Mouse (Mus musculus) heart, postnatal 4 days (tissue): ENCODE measurements around the gene Pygm. TPM values are rescaled to one million over a fixed set of nuclear protein-coding genes. Genes with fewer than 3 reads are reported as not detected.

Source experiments
- DNase-seq: peaks from one replicate; pipeline ENCODE4 v3.0.0; 2021
- total RNA-seq, 2 experiments: library from RNA; stranded (reverse); gene quantifications; 2 replicates each; pipeline ENCODE4 v1.2.3; 2021

Gene Pygm
- total RNA-seq, 2 experiments from 2014 or later = 455 to 466 TPM

DNA sequence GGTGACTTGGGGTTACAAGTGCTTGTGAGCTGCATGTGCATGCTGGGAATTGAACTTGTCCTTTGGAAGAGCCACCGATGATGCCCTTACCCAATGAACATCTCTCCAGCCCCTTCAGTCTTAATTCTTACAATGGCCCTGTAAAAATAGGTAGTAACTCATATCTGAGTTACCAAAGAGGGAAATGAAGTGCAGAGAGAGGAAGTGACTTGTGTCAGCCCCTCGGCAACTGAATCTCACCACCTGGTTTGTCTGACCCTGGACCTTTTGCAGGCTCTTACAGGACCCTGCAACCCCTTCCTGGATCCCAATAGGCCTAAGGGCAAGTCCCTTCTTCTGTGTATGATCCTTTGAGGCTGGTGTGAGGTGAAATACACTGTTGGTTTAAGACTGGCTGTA lies 32.1 kb upstream of the Pygm start:
- no peak for DNase-seq

DNA sequence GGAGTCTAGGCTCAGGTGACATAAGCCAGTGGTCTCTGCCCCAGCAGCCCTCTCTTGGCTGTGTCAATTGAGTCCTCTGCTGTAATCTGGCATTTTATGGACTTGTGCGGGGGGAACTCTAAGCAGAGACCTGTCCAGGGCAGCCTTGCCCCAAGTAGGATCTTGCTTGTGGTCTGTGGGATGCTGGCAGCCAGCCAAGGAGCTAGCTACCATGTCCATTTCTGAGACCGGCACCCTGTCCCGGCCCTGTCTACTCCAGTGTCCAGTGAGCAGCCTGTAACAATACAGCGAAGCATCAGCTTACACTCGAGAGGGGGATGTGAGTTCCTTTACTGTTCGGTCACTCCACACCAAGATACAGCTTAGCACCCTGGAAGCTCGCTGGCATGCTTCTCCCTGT lies 30.2 kb upstream of the Pygm start:
- no peak for DNase-seq

DNA sequence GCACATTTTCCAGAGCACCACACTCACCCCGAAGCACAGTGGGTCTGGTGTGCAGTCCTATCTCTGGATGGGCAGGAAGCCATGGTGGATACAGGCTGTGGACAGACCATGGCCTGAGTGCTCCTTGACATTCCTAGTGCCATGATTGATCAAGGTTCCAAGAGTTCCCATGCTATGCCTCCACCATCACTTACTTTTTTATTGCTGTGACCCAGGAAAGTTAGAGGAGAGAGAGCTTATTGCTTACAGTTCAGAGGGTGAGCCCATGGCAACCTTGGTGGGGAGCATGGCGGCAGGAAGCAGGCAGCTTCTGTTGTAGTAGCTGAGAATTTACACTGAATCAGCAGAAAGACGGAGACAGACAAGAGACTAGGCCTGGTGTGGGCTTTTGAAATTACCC lies 22.9 kb upstream of the Pygm start:
- DNase-seq = no peak

DNA sequence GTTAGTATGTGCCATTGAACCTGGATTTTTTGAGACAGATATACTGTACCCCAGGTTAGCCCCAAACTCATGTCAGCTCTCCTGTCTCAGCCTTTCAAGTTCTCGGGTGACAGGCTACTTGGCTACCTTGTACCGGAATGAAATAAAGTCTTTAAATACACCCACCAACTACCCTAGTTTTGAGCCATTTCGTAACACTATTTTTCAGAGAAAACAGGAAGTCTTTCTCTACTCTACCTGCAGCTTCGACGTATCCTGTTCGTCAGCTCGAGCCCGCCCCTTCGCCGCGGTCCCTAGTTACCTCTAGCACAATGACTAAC lies 21.1 kb upstream of the Pygm start:
- DNase-seq = no peak

DNA sequence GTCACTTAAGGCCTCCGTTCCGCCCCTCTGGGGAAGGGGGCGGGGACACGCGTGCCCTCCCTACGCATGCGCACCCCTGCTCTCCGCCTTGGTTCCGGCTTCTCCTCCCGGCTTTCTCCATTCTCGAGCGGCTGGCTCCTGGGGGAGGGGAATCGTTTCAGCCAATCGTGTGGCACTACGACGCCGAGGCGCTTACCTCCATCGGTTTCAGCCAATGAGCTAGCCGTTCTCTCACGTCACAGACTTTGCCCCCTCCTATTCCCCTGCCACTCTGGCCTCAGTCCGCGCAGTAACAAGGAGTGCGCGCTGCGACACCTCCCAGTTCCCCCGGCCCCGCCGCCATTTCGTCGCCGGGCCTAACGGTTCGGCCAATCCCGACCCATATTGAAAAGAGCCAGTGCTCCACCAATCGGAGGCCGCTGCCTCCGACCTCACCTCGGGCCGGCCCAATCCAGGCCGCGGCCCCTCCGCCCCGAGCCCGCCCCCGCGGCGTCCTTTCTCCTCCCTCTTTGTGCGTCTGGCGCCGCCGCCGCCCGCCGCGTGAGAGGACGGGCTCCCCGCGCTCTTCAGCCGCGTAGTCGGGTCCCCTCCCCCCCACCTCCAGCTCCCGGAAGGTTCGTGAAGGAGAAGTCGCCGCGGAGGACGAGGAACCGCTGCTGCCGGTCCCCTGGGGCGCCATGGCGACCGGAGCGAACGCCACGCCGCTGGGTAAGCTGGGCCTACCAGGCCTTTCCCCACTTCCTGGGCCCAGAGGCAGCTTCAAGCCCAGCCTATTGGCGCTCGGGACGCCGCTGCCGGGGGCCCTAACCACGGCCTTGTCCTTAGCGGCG lies 20.6 kb upstream of the Pygm start, which contains the start of gene Sf1:
Sf1 (plus strand) TSS at position 280 of the 830 bp plus-strand sequence.
- DNase-seq = peak; percentile 100

DNA sequence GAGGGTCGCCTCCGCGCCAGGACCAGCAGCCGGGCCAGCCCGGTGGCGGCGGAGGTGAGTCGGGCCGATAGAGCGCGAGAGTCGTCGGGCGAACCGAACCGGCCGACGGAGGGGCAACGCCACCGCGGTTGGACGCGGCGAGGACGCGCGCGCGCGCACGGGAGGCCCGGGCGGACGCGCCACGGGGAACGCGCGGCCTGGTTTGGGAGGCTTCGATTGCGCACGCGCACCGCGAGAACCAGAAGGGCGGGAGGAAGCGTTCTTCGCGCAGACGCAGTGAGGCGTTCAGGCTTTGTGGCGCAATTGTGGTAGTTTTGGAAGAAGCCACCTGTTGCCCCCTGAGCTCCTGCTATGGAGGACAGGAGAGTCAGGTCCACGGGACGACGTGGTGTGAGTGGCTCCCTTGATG lies 19.9 kb upstream of the Pygm start:
- DNase-seq = peak; percentile 94

DNA sequence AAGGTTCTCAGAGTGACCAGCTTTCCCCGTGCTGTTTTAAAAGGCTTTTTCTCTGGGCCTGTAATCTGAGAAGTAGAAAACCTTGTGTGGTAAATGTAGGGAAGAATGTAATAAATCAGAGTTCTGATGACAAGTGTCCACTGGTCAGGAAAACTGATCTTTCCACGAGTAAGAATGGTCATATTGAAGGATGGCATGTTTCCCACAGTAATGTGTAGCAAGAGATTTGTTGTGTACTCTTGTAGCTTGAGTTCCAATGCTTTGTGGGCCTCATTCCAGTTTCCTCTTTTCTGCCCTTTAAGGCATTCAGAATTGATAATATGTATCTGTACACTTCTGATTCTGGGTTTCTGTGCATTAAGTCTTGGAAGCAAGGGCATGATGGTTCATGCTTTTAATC lies 19.4 kb upstream of the Pygm start:
- DNase-seq = no peak

DNA sequence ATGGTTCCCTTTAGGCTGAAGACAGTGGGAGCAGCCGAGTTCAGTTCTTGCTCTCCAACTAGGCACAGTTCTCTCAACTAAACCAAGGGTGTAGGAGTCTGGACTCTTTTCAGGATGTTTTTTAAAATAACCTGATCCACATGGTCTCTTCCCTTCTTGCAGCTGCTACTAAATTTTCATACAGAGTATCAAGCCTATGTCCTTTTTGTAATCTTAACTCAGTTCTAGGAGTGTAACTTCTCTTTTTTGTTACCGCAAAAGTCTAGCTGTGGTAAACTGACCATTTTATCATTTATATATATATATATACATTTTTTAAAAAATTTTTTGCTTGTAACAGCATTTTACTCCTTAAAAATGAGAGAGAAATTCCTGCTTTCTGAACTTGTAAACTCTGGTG lies 14.0 kb upstream of the Pygm start:
- DNase-seq = no peak

DNA sequence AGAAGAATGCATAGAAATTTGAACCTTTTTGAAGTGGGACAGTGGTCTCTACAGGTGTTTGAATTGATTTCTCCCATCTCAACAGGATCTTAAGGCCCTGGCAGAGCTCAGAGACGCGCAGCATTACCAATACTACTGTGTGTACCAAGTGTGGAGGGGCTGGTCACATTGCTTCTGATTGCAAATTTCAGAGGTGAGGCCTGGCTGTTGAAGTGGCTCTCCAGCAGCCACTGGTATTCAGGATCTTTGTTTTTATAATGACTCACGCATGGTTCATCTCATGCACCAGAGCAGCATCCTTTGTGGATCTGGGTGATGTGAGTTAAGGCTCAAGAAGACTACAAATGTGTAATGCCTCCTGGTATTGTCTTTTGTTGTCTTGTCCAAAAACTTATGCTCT lies 11.8 kb upstream of the Pygm start:
- no peak for DNase-seq

DNA sequence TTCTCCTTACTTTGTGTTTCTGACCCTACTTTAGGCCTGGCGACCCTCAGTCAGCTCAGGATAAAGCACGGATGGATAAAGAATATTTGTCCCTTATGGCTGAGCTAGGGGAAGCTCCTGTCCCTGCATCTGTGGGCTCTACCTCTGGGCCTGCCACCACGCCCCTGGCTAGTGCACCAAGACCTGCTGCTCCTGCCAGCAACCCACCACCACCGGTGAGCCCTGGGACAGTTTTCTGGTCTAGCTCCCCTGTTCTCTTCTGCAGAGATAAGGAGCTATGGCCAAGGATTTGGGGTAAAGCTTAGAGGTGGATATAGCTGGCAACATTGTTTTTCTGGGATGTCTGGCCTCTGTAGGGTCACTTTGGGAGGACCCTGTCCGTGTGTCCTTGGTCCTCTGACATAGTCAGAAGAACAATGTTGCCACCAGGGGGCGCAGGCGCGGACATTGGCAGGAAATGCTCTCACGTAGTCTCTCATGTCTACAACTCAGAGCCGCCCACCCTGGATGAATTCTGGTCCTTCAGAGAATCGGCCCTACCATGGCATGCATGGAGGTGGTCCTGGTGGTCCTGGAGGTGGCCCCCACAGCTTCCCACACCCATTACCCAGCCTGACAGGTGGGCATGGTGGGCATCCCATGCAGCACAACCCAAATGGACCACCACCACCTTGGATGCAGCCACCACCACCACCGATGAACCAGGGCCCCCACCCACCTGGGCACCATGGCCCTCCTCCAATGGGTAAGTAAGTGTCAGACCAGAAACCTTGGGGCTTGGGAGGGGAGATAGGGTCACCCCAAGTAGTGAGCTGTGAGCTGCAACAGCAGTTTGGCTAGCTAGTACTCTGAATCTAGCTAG lies 10.4 kb upstream of the Pygm start:
- DNase-seq = peak; percentile 95

DNA sequence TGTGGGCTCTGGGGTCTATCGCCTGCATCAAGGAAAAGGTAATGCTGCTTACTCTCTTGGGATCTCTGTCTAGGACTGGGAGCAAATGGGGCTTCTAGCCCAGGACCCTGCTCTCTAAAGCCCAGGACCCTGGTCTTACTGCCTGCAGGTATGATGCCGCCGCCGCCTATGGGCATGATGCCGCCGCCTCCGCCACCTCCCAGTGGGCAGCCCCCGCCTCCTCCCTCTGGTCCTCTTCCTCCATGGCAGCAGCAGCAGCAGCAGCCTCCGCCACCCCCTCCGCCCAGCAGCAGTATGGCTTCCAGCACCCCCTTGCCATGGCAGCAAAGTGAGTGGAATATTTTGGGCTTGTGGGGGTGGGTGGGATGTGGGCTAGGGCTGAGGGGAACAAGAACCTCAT lies 9.6 kb upstream of the Pygm start:
- no peak for DNase-seq

DNA sequence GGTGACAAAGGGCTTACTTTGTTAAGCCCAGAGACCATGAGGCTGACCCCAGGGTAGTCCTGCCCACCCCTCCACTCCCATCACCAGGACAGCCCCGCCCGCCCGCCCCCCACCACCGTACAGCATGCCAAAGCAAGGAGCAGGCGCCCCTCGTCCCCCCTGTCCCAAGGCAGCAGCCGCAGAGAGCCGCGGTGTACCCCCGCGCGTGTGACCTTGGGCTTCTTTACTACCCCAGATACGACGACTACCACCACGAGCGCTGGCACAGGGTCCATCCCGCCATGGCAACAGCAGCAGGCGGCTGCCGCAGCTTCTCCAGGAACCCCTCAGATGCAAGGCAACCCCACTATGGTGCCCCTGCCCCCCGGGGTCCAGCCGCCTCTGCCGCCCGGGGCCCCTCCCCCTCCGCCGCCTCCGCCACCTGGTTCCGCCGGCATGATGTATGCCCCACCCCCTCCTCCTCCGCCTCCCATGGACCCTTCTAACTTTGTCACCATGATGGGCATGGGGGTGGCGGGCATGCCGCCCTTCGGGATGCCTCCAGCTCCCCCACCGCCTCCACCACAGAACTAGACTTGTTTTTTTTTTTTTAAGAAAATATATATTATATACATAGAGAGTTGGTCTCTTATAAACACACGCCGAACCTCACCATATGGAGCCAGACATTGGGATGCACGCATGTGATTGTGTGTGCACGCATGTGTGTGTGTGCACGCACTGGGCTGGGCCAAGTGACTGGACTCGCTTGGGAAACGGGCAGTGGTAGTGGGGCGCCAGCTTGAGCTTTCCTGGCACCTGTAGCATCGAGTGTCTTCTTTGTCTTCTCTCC lies 8.6 kb upstream of the Pygm start:
- DNase-seq = no peak

DNA sequence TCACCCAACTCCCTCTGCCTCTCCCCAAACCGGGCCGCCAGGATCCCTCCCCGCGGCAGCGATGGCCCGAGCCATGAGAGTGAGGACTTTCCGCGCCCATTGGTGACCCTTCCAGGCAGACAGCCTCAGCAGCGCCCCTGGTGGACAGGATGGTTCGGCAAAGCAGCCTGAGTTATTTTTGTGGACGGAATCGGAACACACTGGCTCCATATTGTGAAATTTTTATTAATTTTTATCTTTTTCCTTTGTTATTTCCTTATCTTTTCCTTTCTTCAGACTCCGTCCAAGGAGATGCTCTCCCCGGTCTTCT lies 8.0 kb upstream of the Pygm start:
- peak; percentile 79 for DNase-seq

DNA sequence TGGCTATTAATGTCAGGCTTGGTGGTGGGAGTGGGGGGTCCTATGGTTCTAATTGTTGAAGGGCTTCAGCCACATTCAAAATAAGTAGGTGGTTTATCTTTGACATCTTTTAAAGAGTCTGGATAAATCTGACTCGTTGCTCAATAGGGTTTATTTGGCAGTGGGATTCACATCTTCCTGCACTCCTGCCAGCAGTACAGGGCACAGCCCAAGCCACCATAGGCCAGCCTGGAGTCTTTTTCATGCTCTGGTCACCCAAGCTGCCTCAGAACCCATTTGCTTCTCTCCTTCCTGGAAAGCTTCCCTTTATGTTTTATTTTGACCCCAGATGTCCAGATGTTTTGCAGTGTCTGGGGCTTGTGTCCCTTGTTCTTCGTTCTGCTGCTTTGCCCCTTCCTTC lies 7.6 kb upstream of the Pygm start:
- DNase-seq = no peak

DNA sequence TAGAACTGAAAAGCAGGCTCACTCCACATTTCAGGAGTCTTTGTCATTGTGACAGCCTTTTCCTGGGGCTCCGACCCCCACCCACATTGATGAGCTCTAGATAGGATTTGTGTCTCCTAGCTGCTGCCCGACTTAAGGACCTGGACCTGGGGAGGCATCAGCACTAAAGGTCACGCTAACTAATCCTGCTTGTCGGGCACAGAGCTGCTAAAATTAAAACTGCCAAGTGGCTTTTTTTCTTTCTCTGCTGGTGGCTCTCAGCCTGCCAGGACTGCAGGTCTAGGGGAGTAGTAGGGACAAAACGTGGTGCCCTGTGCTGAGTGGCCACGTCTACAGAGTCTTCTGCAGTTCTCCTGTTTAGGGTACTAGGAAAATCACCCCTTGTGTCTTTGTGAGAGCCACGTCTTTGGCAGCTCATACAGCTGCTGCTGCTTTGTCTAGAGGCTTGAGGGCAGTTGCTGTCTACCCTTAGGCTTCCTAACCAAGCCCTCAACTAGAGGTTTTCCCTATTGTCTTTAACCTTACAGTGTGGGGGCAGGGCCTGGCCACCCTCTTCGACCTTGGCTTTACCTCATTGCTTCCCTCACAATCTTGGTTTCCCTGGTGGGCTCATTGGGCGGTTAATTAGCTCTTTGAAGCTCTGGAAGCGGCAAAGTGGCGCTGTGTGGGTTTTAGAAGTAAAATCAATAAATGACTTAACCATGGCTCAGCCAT lies 6.7 kb upstream of the Pygm start:
- no peak for DNase-seq

DNA sequence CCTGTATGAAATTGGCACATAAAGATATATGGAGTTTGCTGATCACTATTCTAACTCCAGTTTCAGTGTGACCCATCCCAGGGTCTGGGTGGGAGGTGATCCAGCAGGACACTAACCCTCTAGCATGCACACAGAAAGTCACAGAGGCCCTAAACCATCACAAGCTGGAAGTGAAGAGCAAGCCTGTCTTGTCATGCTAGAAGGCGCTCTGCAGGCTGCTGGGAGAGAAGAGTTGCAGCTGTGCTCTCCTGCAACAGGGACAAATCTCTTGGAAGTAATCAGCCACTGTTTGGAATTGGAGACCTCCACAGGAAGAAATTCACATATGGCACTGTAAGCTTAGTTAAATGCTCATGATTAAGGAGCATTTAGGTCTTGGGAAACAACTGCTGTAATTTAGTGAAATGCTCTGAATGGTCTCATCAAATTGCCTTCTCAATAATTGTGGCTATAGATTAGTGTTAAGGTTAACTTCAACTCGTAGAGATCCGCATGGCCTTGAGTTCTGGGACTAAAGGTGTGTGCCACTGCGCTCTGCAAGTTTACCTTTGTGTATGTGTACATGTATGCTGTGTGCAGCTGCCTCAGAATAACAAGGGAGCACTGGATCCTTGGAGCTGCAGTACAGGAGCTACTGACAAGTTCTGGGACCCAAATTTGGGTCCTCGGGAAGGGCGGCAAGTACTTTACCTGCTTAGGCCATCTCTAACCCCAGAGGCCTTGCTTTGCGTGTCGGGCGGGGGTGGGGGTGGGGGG lies 3.6 kb upstream of the Pygm start:
- DNase-seq = no peak

DNA sequence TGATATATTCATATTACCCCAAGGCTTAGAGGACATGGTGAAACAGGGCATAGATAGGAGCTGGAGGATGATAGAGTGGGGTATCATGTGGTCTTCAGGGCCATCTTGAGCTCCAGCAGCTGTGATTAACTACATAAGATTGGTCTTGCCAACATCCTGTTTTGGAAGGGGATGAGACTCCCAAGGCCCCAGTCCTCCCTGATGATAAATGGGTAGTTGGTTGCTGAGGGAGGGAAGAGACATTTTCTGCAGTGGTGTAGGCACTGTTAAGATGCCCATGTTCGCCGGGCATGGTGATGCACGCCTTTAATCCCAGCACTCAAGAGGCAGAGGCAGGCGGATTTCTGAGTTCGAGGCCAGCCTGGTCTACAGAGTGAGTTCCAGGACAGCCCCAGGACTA lies 3.0 kb upstream of the Pygm start:
- DNase-seq = no peak

DNA sequence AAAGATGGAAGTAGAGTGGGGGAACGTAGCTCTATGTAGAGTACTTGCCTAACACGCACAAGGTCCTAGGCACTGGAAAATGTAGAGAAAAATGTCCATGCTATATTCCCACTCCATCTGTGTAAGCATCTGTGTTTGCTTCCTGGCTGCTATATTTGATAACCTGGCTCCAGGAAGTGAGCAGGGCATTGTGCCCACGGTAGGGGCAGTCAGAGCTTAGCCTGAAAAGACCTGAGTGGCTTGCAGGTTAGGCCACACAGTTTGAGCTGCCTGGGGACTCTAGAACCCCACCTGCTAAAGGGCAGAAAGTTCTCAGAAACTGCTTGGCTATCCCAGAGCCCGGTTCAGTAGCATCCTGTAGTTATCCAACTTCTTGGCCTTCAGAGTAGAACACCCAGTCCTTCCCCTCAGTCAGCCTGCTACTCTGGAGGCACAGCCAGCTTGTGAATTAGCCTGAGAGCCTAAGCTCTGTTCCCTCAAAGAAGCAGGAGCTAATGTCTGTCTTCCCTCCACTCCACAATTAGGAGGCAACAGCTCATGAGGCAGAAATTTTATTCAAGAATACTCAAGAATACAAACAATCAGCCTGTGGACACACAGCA lies 1.8 kb upstream of the Pygm start:
- no peak for DNase-seq

DNA sequence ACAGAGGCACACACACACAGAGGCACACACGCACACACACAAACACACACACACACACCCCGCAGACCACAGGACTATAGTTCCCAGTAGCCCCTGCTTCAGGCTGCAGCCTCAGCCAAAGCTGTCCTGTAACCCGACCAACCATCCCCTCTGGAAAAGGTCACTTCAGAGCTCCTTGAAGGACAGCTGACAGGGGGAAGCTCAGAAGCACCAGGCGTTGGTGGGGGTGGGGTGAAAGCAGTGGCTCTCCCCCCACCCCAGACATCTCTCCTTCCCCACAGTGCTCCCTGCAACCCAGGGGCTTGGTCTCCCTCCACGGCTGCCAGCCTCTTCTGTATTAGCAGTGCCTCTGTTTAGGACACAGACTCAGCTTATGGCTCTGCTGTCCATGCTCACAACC lies 729 bp upstream of the Pygm start:
- no peak for DNase-seq

DNA sequence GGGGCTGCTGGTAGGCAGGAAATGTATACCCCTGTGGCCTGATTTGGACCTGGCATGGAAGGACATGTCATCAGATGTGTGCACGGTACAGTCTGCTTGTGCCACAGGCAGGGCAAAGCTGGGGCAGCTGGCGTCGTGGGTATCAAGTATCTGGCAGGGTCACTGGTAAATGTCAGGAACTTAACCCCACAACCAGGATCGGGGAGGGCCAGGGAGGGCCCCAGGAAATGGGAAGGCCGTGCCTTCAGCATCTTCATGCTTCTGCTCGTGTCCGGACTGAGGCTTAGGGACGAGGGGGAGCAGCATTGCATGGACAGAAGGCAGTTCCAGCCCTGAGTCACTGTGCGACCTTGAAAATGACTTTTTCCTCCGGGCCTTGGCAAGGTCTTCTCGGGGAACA lies 755 bp downstream of the Pygm start:
- DNase-seq = peak; percentile 38

DNA sequence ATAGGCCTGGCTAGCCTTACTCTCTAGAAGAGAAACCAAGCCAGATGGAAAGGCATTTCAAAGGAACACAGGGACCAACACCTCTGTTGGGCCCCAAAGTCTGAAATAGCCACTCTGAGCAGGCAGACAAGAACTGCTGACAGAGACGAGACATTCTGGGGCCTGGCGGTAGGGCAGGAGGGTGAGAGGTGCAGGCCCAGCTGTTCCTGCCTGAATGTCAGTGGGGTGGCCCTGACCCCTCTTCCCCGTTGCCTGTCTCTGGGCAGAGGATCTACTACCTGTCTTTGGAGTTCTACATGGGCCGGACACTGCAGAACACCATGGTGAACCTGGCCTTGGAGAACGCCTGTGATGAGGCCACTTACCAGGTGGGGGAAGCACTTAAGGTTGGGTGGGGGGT lies 1.2 kb downstream of the Pygm start:
- no peak for DNase-seq
